Mouse (Mus musculus) frontal cortex, postnatal 10 days (tissue): Measurements from ENCODE around the gene Naa16.
A peak's percentile ranks its signal among the peaks of the same experiment; 100 is the strongest.

Experiments
- DNase-seq, 2 experiments: peaks; one replicate each; pipeline ENCODE4 v3.0.0; 2022; ENCODE audit warnings: low spot score in 2 of 2, mixed read lengths in 1 of 2

Naa16 gene

DNA sequence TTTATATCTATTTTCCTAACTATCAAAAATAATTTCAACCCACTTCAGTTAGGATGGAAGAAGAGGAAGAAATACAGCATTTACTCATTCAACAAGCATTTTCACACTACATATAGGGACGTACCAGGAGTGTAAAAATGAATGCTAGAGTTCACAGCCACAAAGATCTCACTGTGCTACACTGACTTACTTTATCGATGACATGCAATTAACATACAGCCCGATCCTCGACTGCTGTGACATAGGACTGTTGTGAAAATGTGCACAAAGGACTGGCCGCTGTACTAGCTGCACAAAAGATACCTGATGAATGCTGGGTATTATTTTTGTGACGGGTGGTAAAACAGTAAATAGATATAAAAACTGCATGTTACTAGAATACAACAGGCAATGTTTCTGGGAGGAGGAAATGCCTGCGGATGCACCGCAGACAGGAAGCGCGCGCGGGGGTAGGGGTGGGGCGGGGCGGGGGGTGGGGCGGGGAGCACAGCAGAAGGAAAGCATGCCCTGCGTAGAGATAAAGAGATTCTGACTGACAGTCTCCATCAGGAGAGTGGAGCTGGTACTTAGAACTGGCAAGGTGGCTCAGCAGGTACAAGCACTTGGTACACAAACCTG, 59.5 kb downstream of the Naa16 start:
- DNase-seq = no peak

DNA sequence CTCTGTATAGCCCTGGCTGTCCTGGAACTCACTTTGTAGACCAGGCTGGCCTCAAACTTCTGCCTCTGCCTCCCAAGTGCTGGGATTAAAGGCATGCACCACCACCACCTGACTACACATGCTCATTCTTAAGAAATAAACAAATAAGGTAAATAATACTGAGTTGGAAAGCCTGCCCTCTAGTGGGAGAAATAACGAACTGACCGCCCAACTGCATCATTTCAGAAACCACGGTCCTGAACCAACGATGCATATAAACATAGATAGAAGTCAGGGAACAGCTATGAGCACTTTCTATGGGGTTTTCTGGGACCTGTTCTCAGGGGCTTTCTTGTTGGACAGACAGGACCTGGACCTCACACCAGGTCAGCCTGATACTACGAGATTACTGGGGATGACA, 63.5 kb downstream of the Naa16 start:
- no peak for DNase-seq

GRCm38 (mm10) chr14:79324112-79324840, 66.3 kb downstream of the Naa16 start:
- no peak for DNase-seq

GRCm38 (mm10) chr14:79321881-79322280, 68.7 kb downstream of the Naa16 start:
- DNase-seq = no peak

- DNase-seq = no peak
Observed at GRCm38 (mm10) chr14:79321152-79321551, 69.4 kb downstream of the Naa16 start.

DNA sequence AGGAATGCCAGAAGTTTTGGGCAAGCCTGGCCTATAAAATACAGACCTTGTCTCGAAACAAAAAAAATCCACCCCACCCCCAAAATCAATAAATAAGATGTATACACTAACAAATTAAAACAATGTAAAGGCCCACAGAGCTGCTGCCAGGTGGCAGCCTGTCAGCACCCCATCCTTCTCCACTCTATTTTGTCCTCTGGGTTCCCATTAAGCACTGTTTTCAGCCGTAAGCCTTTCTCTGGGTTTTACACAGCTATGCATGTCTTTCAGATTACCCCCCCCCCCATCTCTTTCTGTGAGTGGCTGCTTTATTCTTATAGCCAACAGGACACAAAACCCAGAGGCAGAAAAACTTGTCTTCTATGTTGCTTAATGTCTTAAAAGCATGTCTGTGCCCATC, 73.0 kb downstream of the Naa16 start:
- no peak for DNase-seq

DNA sequence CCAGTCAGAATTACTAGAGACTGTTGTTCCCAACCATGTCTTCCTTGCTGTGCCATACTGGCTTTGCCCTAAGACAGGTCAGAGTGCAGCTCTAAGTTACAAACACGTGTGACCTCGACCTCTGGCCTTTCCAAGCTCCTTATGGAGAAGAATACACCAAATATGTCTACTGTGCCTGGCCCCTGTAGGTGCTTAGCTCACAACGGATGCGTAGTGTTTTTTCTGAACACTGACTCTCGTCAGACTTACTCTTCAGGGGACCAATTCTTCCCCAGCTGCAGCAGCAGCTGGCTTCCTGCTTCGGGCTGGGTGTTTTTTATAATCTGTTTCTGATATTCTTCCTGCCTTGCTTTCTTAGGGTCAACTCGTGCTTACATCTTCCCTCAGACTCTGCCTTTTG, 74.7 kb downstream of the Naa16 start:
- DNase-seq = no peak

GRCm38 (mm10) chr14:79314245-79315010, 76.2 kb downstream of the Naa16 start:
- DNase-seq = no peak

- DNase-seq = no peak
Observed at GRCm38 (mm10) chr14:79313439-79314175, 77.0 kb downstream of the Naa16 start.

DNA sequence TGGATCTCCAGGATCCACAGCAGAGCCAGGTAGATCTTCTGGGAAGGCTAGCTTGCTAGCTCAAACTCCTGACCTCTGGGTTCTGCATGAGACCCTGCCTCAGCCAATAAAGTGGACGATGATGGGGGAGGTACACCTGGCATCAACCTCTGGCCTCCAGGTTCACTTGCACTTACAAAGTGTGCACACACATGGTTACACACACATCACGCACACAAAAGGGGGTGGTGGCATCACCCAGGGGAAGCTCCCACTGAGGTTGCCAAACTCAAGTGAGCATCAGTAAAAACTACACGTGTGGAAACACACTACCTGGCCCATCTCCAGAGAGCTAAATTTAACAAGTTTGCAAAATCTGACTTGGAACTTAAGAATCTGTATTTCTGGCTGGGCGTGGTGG, 77.9 kb downstream of the Naa16 start:
- no peak for DNase-seq

GRCm38 (mm10) chr14:79311918-79312454, 78.6 kb downstream of the Naa16 start:
- DNase-seq = no peak

DNA sequence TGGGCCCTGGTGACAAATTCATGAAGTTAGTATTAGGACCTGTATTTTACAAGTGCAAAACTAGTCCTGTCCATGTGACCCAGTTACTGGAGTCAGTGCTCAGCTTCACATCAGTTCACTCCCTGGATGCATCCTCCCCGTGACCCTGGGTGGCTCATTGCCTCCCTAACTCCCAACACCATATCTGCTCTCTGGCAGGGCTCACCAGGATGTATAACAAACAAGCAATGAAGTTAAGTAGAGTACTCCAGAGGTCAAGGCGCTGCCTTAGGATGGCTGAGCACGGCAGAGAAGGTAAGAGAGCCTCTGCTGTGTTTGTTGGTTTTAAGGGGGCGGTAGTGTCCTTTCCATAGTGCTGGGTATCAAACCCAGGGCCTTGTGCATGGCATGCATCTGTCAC, 81.5 kb downstream of the Naa16 start:
- DNase-seq = no peak

DNA sequence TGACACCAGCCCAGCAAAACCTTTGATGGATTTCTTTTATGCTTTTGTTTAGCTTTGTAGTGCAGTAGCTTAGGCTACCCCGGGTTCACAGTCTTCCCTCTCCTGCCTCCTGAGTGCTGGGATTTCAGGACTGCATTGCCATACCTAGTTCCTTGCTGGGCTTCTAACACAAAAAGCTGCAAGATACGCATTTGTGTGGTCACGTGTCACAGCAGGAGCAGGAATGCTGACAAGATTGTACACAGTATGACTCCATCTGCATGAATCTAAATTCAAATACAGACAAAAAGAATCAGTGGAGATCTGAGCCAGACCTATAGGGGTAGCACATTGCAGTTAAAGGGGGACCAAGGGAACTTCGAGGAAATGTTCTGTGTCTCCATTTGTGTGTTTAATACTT, 82.2 kb downstream of the Naa16 start:
- no peak for DNase-seq

DNA sequence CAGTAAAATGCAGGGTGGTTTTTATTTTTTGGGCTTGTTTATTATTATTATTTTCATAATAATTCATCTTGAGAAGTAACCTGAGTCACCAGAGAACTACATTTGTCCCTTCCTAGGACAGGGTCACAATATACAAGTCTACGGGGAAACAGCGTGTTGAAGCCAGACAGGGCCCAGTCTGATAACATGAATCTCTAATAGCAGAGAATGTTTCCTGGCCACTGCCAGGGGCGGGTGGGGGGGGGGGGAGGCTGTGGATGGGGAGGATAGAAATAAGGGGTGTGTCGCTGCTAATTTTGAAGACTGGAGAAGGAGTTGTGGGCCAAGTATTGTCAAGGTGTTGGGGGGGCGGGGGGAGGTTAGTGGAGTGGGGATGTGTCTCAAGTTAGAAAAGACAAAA, 82.7 kb downstream of the Naa16 start:
- DNase-seq = no peak

DNA sequence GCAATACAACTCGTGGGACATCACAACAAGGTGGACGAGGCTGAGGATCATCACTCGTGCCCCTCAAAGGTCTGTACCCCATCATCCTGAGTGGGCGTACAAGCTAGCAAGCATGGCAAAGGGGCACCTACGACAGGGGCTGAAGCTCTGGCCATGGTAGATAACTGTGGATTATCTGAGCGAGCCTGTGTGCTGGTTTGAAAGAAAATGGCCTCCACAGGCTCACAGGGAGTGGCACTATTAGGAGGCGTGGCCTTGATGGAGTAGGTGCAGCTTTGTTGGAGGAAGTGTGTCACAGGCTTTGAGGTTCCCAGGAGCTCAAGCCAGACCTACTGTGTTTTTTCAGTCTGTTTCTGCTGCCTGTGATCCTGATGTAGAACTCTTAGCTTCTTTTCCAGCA, 83.4 kb downstream of the Naa16 start:
- no peak for DNase-seq

- no peak for DNase-seq
Observed at GRCm38 (mm10) chr14:79304873-79305464, 85.6 kb downstream of the Naa16 start.

- DNase-seq = no peak
Observed at GRCm38 (mm10) chr14:79303150-79303549, 87.4 kb downstream of the Naa16 start.

- peak; percentile 91 to 94 for DNase-seq
Observed at GRCm38 (mm10) chr14:79301466-79301875, 89.1 kb downstream of the Naa16 start, which contains the start of gene Rgcc. Rgcc (minus strand) TSS chr14:79301645.

GRCm38 (mm10) chr14:79300641-79301350, 89.8 kb downstream of the Naa16 start:
- DNase-seq = peak in 1 of 2 experiments; percentile 41

- no peak for DNase-seq
Observed at GRCm38 (mm10) chr14:79299796-79300195, 90.8 kb downstream of the Naa16 start.

GRCm38 (mm10) chr14:79299230-79299629, 91.3 kb downstream of the Naa16 start:
- no peak for DNase-seq
